9 mouse cellular contexts compared by ENCODE assay signal in the genomic region with DNA sequence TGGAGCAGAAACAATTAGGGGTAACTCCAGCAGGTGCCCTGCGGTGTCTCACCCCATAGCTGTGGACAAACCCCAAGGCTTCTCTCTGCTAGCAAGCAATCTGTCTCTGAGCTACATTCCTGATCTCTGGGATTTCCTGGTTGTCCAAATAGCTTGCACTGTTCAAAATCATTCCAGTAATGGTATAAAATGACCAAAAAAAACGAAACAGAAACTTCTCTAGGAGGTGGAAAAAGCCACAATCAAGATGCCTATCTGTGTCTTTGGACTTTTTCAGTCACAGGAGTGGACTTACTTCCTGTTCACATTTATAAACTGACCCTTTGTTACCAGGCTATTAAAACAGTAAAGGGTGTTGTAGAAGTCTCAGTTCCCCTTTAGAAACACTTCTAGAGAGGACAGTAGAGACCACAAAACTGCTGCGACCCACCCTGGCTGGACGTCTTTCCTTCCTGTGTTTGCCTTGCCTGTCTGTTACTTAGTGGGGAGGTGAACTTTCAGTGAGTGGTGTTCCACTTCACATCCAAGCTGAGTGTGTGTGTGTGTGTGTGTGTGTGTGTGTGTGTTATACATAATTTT. TPM values are rescaled to one million over a fixed set of nuclear protein-coding genes. Genes with fewer than 3 reads are reported as not detected.
A peak's percentile ranks its signal among the peaks of the same experiment; 100 is the strongest.
DNase-seq lines count a peak whose midpoint lies in the region; ATAC-seq and TF ChIP-seq lines count a peak whose summit lies in the region.
"Had no signal": no experiment of that assay in that cellular context is flagged by ENCODE, and none has a peak within 500 bp of the region (broad histone marks: within the 10 kb centered on the region; RNA-seq: fewer than 3 reads in every experiment).

No protein-coding gene starts in this region.

- no peaks in the 10 kb centered on the region for H3K27me3 ChIP-seq in cerebellum, adult 2 months (ENCODE audit: control insufficient read depth, insufficient read depth, low read length)
- H3K27me3 ChIP-seq in hindbrain, embryonic 12.5 days, result peaks cover 23% of the 10 kb centered on the region

- TF ChIP-seq POLR2A in cerebellum, adult 2 months (IDR thresholded peaks at IDR 0.05; ENCODE audit: borderline replicate concordance, insufficient read depth, low read length), result no peak

- no peak overlapping the region for H3K27ac ChIP-seq in cerebellum, adult 2 months (ENCODE audit: insufficient read depth, low read length)
- H3K27ac ChIP-seq in hindbrain, embryonic 12.5 days, result no peak overlapping the region
- H3K27ac ChIP-seq: limb, embryonic 15.5 days had no signal

- H3K9me3 ChIP-seq in hindbrain, embryonic 12.5 days (replicated peaks), result no peaks in the 10 kb centered on the region
- H3K9me3 ChIP-seq: limb, embryonic 15.5 days had no signal

- 72% methylated on average over 4 of the region's 4 CpGs for WGBS in cerebellum, adult 2 months
- WGBS in hindbrain, embryonic 12.5 days, result 73% methylated on average over 4 of the region's 4 CpGs

- peak overlapping the region; percentile 52 for H3K4me2 ChIP-seq in hindbrain, embryonic 12.5 days (replicated peaks)

- intact Hi-C loops in left cerebral cortex, postnatal 14 days (cut with DNase I), result loop anchor here (10.0 kb wide), 1 partner anchor 114 kb away; a partner anchor contains a TSS

- TF ChIP-seq CTCF in cerebellum, adult 2 months (IDR thresholded peaks at IDR 0.05; ENCODE audit: borderline replicate concordance, insufficient read depth, low read depth, low read length), result no peak

- no peak; the same call in 1 of the 2 replicates for ATAC-seq in hindbrain, embryonic 12.5 days (ENCODE audit: low FRiP score)
- peak; percentile 26 for ATAC-seq in megakaryocyte progenitor cell, adult 5-6 weeks (replicated peaks; ENCODE audit: poor library complexity)

- 0 out of 2 replicates have a peak overlapping the region, but pooled peaks have one; percentile 1 for H3K9ac ChIP-seq in hindbrain, embryonic 12.5 days
- H3K9ac ChIP-seq: limb, embryonic 15.5 days had no signal

- peak overlapping the region; percentile 67 for H3K4me3 ChIP-seq in cerebellum, adult 2 months (replicated peaks; ENCODE audit: insufficient read depth, low read depth, low read length)
- H3K4me3 ChIP-seq in hindbrain, embryonic 12.5 days, result peak overlapping the region; percentile 30; the same call in 1 of the 2 replicates

- H3K4me1 ChIP-seq in cerebellum, adult 2 months (ENCODE audit: control insufficient read depth, insufficient read depth, low read length), result peaks cover 20% of the 10 kb centered on the region
- H3K4me1 ChIP-seq in hindbrain, embryonic 12.5 days, result peaks cover 12% of the 10 kb centered on the region

- no peaks in the 10 kb centered on the region for H3K36me3 ChIP-seq in hindbrain, embryonic 12.5 days
- H3K36me3 ChIP-seq: limb, embryonic 15.5 days had no signal

- DNase-seq in cerebellum, adult 2 months, result no peak
- no peak for DNase-seq in cerebellum, adult 11 months
- peak; percentile 53 to 54 for DNase-seq in B cell, adult 2 months
- no peak for DNase-seq in adipocyte (ENCODE audit: low spot score)
- no peak for DNase-seq in left cerebral cortex, postnatal 14 days (ENCODE audit: low spot score in 2 of 2)
- no peak for DNase-seq in right cerebral cortex, postnatal 25 days

RNA-seq across cellular contexts. Expression of a gene that starts 0.7 kb away (rescaled TPM):
- 45.4 and 49.8 TPM in 2 replicates for polyA plus RNA-seq in cerebellum, adult 2 months (2012; rRNA removed)
- 3.5 and 4.1 TPM in 2 replicates for polyA plus RNA-seq in hindbrain, embryonic 12.5 days (2016; fragmentation: Nextera tagmentation; extraction: Ambion mirVana)
- 2.7 and 2.9 TPM in 2 replicates for total RNA-seq in megakaryocyte progenitor cell, adult 5-6 weeks (2015)
- total RNA-seq in megakaryocyte progenitor cell, adult 5-6 weeks (2017), result 4.6 and 6.7 TPM in 2 replicates
- total RNA-seq in left cerebral cortex, postnatal 14 days (2021), result 10 to 100 TPM; 44.8 to 49.1 TPM

RNA-seq across cellular contexts. Expression of a gene that starts 18.8 kb away (rescaled TPM):
- polyA plus RNA-seq in cerebellum, adult 2 months (2012; rRNA removed), result 65.8 and 66.5 TPM in 2 replicates
- polyA plus RNA-seq in hindbrain, embryonic 12.5 days (2016; fragmentation: Nextera tagmentation; extraction: Ambion mirVana), result 115 TPM in 2 replicates
- 15.9 and 18.2 TPM in 2 replicates for total RNA-seq in megakaryocyte progenitor cell, adult 5-6 weeks (2015)
- 5.1 and 11.5 TPM in 2 replicates for total RNA-seq in megakaryocyte progenitor cell, adult 5-6 weeks (2017)
- total RNA-seq in left cerebral cortex, postnatal 14 days (2021), result 10 to 100 TPM; 50.4 to 51.0 TPM

RNA-seq across cellular contexts. Expression of a gene that starts 43.5 kb away (rescaled TPM):
- polyA plus RNA-seq in cerebellum, adult 2 months (2012; rRNA removed), result 0.22 and 0.43 TPM in 2 replicates
- 2.6 and 5.2 TPM in 2 replicates for polyA plus RNA-seq in hindbrain, embryonic 12.5 days (2016; fragmentation: Nextera tagmentation; extraction: Ambion mirVana)
- not detected in 2 replicates for total RNA-seq in megakaryocyte progenitor cell, adult 5-6 weeks (2015)
- not detected in 2 replicates for total RNA-seq in megakaryocyte progenitor cell, adult 5-6 weeks (2017)
- total RNA-seq in left cerebral cortex, postnatal 14 days (2021), result 1 to 10 TPM in 1 of 2 experiments, under 1 TPM in 1; 0.92 to 1.1 TPM

RNA-seq across cellular contexts. Expression of a gene that starts 50.7 kb away (rescaled TPM):
- polyA plus RNA-seq in cerebellum, adult 2 months (2012; rRNA removed), result 3.8 and 4.1 TPM in 2 replicates
- 6.1 and 9.0 TPM in 2 replicates for polyA plus RNA-seq in hindbrain, embryonic 12.5 days (2016; fragmentation: Nextera tagmentation; extraction: Ambion mirVana)
- not detected in 2 replicates for total RNA-seq in megakaryocyte progenitor cell, adult 5-6 weeks (2015)
- total RNA-seq in megakaryocyte progenitor cell, adult 5-6 weeks (2017), result not detected in 2 replicates
- total RNA-seq in left cerebral cortex, postnatal 14 days (2021), result 10 to 100 TPM; 27.4 to 29.3 TPM

RNA-seq across cellular contexts. Expression of a gene that starts 55.3 kb away (rescaled TPM):
- 0.59 TPM in 1 of 2 replicates, not detected in the other for polyA plus RNA-seq in cerebellum, adult 2 months (2012; rRNA removed)
- 0.07 TPM in 1 of 2 replicates, not detected in the other for polyA plus RNA-seq in hindbrain, embryonic 12.5 days (2016; fragmentation: Nextera tagmentation; extraction: Ambion mirVana)
- 0.15 and 1.3 TPM in 2 replicates for total RNA-seq in megakaryocyte progenitor cell, adult 5-6 weeks (2015)
- not detected in 2 replicates for total RNA-seq in megakaryocyte progenitor cell, adult 5-6 weeks (2017)
- 1 to 10 TPM; 2.0 to 2.7 TPM for total RNA-seq in left cerebral cortex, postnatal 14 days (2021)
- polyA plus RNA-seq: limb, embryonic 15.5 days had no signal

Comparison
In these comparisons a context has a peak if more than half of its experiments do, and no peak if none do; other contexts are left out.
1. DNase-seq: peak in B cell, adult 2 months (2 of 2); none in cerebellum, adult 2 months (0 of 2), cerebellum, adult 11 months (single experiment), adipocyte (single experiment), left cerebral cortex, postnatal 14 days (0 of 2) and right cerebral cortex, postnatal 25 days (single experiment).
2. RNA of a gene that starts 0.7 kb away (total RNA-seq): 44.8 to 49.1 TPM in left cerebral cortex, postnatal 14 days; 2.7 to 6.7 TPM in megakaryocyte progenitor cell, adult 5-6 weeks; every median in the first group is over 4 times any median in the second.